Mouse (Mus musculus): ENCODE results near the gene 4921517D22Rik. TPM values are rescaled to one million over a fixed set of nuclear protein-coding genes. Genes with fewer than 3 reads are reported as not detected.
A peak's percentile ranks its signal among the peaks of the same experiment; 100 is the strongest.

The 4921517D22Rik gene
- polyA plus RNA-seq, 1 experiment from 2014 or later, result not detected

DNA sequence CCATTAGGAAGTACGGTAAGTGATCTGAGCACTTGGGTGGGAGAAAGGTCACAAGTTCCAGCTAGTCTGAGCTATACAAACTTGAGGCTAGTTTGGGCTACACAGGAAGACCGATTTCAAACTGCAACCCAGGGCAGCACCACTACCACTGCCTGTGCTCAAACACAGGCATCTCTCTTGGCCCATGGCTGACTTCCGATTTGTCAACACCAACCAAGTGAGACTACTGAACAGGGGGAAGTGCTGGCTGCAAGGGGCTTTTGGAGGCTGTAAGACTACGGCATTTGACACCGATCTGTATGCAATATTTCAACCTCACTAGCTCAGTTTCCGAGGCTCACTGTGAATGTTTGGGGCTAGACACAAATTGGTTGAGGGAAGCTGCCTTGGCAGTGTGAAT is 46.4 kb downstream of the 4921517D22Rik start:
- Histone ChIP-seq H3K27ac (ENCODE audit: low read length) (no peak overlapping the region), H3K27me3 (ENCODE audit: control insufficient read depth, insufficient read depth, low read depth, low read length) (no peaks in the 10 kb centered on the region), H3K9me3 (replicated peaks; ENCODE audit: control insufficient read depth, low read length, poor library complexity, severe bottlenecking) (no peaks in the 10 kb centered on the region), H3K9ac (ENCODE audit: low read depth, low read length) (no peak overlapping the region), H3K36me3 (ENCODE audit: control insufficient read depth, insufficient read depth, low read length) (no peaks in the 10 kb centered on the region), H3K4me2 (ENCODE audit: low read length) (no peak overlapping the region), H3K4me3 (ENCODE audit: low read depth, low read length) (no peak overlapping the region), H3K4me1 (ENCODE audit: control insufficient read depth, insufficient read depth, low read length) (peaks cover under 1% of the 10 kb centered on the region; the same call in 1 of the 2 replicates)
- 78% methylated on average over 6 of the region's 6 CpGs for WGBS
- no peak for ATAC-seq

DNA sequence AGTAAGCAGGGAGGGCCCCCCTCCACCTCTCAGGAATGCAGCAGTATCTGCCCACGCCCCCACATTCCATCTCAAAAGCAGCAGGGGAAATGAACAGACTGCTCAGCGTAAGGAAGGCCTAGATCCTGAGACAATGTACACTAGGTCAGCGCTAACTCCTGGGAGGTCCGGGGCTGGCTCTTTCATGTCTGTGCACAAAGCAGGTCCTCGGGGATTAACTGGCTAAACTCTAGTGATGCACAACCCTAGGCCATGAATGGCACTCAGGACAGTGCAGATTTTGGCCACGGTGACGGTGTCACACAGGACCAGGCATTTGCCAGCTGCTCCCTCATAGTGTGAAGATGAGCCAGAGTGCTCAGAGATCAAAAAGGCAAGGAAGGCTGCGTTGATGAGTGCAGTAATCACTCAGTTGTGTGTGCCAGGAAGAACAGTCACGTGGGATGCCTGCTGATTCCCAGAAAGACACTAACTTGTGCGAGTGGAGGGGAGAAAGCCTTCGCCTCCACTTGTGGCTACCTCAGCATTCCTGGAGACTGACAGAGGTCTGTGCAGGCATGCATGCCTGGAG is 47.1 kb downstream of the 4921517D22Rik start:
- Histone ChIP-seq H3K27ac (ENCODE audit: low read length) (no peak overlapping the region), H3K4me2 (ENCODE audit: low read length) (no peak overlapping the region), H3K36me3 (ENCODE audit: control insufficient read depth, insufficient read depth, low read length) (no peaks in the 10 kb centered on the region), H3K4me1 (ENCODE audit: control insufficient read depth, insufficient read depth, low read length) (no peaks in the 10 kb centered on the region; the same call in 1 of the 2 replicates), H3K4me3 (ENCODE audit: low read depth, low read length) (no peak overlapping the region), H3K9me3 (replicated peaks; ENCODE audit: control insufficient read depth, low read length, poor library complexity, severe bottlenecking) (no peaks in the 10 kb centered on the region), H3K9ac (ENCODE audit: low read depth, low read length) (no peak overlapping the region), H3K27me3 (ENCODE audit: control insufficient read depth, insufficient read depth, low read depth, low read length) (no peaks in the 10 kb centered on the region)
- ATAC-seq, result 0 out of 2 replicates have a peak, but pooled peaks have one; percentile 39
- WGBS, result 15% methylated on average over 11 of the region's 11 CpGs

DNA sequence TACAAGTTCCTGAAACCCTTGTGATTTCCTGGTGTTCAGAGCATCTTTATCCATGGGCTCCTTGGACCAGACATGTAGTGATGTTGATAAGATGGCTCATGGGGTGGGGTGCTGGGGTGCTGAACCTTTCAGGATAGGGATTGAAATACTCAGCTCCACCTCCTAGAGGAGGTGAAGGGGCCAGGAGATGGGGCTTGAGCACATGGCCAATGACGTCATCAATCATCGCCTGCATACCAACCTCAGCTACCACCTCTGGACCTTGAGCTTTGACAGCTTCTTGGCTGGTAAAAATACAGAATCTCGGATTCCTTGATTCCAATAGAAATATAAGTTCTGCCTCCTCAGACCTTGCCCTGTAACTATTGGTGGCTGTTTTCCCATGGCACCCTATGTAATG is 48.4 kb downstream of the 4921517D22Rik start:
- Histone ChIP-seq H3K9ac (ENCODE audit: low read depth, low read length) (no peak overlapping the region), H3K27ac (ENCODE audit: low read length) (no peak overlapping the region), H3K27me3 (ENCODE audit: control insufficient read depth, insufficient read depth, low read depth, low read length) (no peaks in the 10 kb centered on the region), H3K36me3 (ENCODE audit: control insufficient read depth, insufficient read depth, low read length) (no peaks in the 10 kb centered on the region), H3K4me2 (ENCODE audit: low read length) (no peak overlapping the region), H3K4me3 (ENCODE audit: low read depth, low read length) (no peak overlapping the region), H3K9me3 (replicated peaks; ENCODE audit: control insufficient read depth, low read length, poor library complexity, severe bottlenecking) (no peaks in the 10 kb centered on the region), H3K4me1 (ENCODE audit: control insufficient read depth, insufficient read depth, low read length) (no peaks in the 10 kb centered on the region; the same call in 1 of the 2 replicates)
- WGBS, result 88% methylated on average over 3 of the region's 3 CpGs
- no peak for ATAC-seq

DNA sequence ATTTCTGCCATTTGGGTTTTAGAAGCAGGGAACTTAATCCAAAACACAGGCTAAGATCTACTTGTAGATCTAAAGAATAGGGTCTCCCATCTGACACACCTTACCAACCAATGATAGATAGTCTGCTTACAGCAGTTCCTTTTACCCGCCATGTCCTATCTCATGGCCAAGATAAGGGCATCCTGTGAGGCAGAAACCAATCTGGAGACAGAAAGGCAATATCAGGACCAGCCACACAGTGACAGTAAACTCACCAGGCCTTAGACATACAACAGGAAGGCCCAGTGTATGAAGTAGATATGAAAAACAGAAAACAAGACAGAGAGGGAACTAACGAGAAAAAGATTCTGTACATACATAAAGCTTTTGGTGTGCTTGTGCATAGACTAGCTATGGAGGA is 51.1 kb downstream of the 4921517D22Rik start:
- H3K4me2 ChIP-seq (ENCODE audit: low read length), result no peak overlapping the region
- peaks cover 3% of the 10 kb centered on the region for H3K36me3 ChIP-seq (ENCODE audit: control insufficient read depth, insufficient read depth, low read length)
- no peak overlapping the region for H3K4me3 ChIP-seq (ENCODE audit: low read depth, low read length)
- no peak for ATAC-seq
- WGBS, result 98% methylated on average over 2 of the region's 2 CpGs
- no peaks in the 10 kb centered on the region for H3K27me3 ChIP-seq (ENCODE audit: control insufficient read depth, insufficient read depth, low read depth, low read length)
- no peaks in the 10 kb centered on the region; the same call in 1 of the 2 replicates for H3K4me1 ChIP-seq (ENCODE audit: control insufficient read depth, insufficient read depth, low read length)
- H3K27ac ChIP-seq (ENCODE audit: low read length), result no peak overlapping the region
- H3K9me3 ChIP-seq (replicated peaks; ENCODE audit: control insufficient read depth, low read length, poor library complexity, severe bottlenecking), result no peaks in the 10 kb centered on the region
- no peak overlapping the region for H3K9ac ChIP-seq (ENCODE audit: low read depth, low read length)

DNA sequence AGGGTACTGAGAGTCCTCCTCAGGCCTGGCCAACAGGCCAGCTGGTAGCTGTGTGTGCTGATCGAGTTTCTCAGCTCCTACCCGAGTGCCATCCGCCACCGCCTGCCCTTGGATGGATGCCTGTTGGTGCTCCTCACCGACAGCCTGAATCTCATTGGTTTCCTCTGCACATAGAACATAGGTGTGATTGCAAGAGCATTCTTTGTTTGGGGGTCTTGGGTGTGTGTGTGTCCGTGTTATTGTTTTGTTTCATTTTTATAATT is 53.8 kb downstream of the 4921517D22Rik start:
- peaks cover 17% of the 10 kb centered on the region for H3K36me3 ChIP-seq (ENCODE audit: control insufficient read depth, insufficient read depth, low read length)

DNA sequence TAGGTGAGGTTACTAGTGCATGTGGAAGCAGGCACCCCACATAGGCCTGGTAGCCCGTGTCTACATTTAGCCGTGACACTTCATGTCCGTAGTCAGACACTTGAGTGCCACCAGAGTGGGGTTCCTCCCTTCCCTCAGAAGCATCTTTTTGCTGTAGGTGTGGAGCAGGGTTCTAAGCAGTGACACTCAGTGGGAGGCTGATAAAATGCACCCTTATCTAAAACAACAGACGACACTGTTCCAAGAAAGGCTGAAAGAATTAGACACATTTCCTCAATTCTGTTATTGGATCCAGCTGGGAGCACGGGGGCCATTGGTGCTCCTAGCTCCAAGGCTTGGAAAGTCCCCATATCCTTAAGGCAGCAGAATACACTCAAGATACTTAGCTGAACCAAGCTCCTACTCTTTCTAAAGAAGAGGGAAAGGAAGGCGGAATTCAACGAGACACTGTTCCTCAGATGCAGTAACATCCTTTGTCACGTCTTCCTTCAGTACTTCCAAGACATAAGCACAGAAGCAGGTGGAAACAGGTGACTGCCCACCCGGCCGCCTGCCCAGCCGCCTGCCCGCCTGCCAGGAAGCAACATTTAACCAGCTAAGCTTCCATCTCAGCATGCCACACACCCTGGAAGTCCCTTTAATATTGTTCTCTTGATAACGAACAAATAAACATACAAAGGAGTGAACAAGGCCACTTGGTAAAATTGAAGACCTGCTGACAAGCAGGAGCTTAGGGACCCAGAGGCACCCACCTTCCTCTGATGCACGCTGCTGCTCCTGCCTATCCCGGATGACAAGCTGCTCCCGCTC is 54.3 kb downstream of the 4921517D22Rik start:
- no peak overlapping the region for H3K4me2 ChIP-seq (ENCODE audit: low read length)
- no peaks in the 10 kb centered on the region for H3K27me3 ChIP-seq (ENCODE audit: control insufficient read depth, insufficient read depth, low read depth, low read length)
- 86% methylated on average over 16 of the region's 16 CpGs for WGBS
- no peaks in the 10 kb centered on the region for H3K4me1 ChIP-seq (ENCODE audit: control insufficient read depth, insufficient read depth, low read length)
- peaks cover 17% of the 10 kb centered on the region for H3K36me3 ChIP-seq (ENCODE audit: control insufficient read depth, insufficient read depth, low read length)
- H3K9me3 ChIP-seq (replicated peaks; ENCODE audit: control insufficient read depth, low read length, poor library complexity, severe bottlenecking), result no peaks in the 10 kb centered on the region
- H3K27ac ChIP-seq (ENCODE audit: low read length), result no peak overlapping the region
- H3K4me3 ChIP-seq (ENCODE audit: low read depth, low read length), result no peak overlapping the region
- H3K9ac ChIP-seq (ENCODE audit: low read depth, low read length), result no peak overlapping the region
- ATAC-seq, result no peak

More for the DNA sequence above, 53.8 kb downstream of the 4921517D22Rik start:
- Histone ChIP-seq H3K27me3 (ENCODE audit: control insufficient read depth, insufficient read depth, low read depth, low read length) (no peaks in the 10 kb centered on the region), H3K9ac (ENCODE audit: low read depth, low read length) (no peak overlapping the region), H3K4me3 (ENCODE audit: low read depth, low read length) (no peak overlapping the region), H3K27ac (ENCODE audit: low read length) (no peak overlapping the region), H3K4me2 (ENCODE audit: low read length) (no peak overlapping the region), H3K9me3 (replicated peaks; ENCODE audit: control insufficient read depth, low read length, poor library complexity, severe bottlenecking) (no peaks in the 10 kb centered on the region), H3K4me1 (ENCODE audit: control insufficient read depth, insufficient read depth, low read length) (no peaks in the 10 kb centered on the region)
- 90% methylated on average over 6 of the region's 6 CpGs for WGBS
- no peak for ATAC-seq

DNA sequence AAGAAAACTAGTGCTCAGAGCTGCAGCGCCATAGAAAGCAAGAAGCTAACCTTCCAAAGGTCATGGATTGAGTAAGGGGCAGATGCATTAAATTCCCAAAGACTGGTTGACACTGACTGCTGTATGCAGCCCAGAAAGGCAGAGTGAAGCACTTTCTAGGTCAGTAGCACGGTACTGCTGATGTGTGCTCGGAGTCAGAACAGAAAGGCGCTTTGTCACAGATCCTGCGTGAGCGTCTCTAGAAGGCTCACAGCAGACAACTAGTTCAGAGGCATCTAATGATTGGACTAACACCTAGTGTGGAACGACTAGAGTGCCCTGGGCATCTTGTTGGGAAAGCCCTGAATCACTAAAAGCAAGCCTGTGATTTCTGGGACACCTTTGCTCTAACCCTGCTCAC is 56.1 kb downstream of the 4921517D22Rik start:
- WGBS, result 93% methylated on average over 7 of the region's 7 CpGs
- Histone ChIP-seq H3K4me3 (ENCODE audit: low read depth, low read length) (no peak overlapping the region), H3K9me3 (replicated peaks; ENCODE audit: control insufficient read depth, low read length, poor library complexity, severe bottlenecking) (no peaks in the 10 kb centered on the region), H3K27ac (ENCODE audit: low read length) (no peak overlapping the region), H3K4me1 (ENCODE audit: control insufficient read depth, insufficient read depth, low read length) (no peaks in the 10 kb centered on the region), H3K36me3 (ENCODE audit: control insufficient read depth, insufficient read depth, low read length) (peaks cover 27% of the 10 kb centered on the region), H3K9ac (ENCODE audit: low read depth, low read length) (no peak overlapping the region), H3K4me2 (ENCODE audit: low read length) (no peak overlapping the region), H3K27me3 (ENCODE audit: control insufficient read depth, insufficient read depth, low read depth, low read length) (no peaks in the 10 kb centered on the region)
- no peak for ATAC-seq

Other genes starting within 250 kb of the 4921517D22Rik start
- 73.9 and 76.0 TPM in 2 replicates for gene Agtpbp1, start 108.9 kb downstream of the 4921517D22Rik start, polyA plus RNA-seq (2015; fragmentation: Nextera tagmentation; extraction: Ambion mirVana)
- 148 and 165 TPM in 2 replicates for gene Naa35, start 108.8 kb downstream of the 4921517D22Rik start, polyA plus RNA-seq (2015; fragmentation: Nextera tagmentation; extraction: Ambion mirVana)
- 18.4 and 27.3 TPM in 2 replicates for gene Golm1, start 18.3 kb downstream of the 4921517D22Rik start, polyA plus RNA-seq (2015; fragmentation: Nextera tagmentation; extraction: Ambion mirVana)
- 0.16 and 0.30 TPM in 2 replicates for gene Spata31d1a, start 16.2 kb upstream of the 4921517D22Rik start, polyA plus RNA-seq (2015; fragmentation: Nextera tagmentation; extraction: Ambion mirVana)
- gene Spata31d1b, start 18.2 kb upstream of the 4921517D22Rik start, polyA plus RNA-seq (2015; fragmentation: Nextera tagmentation; extraction: Ambion mirVana), result not detected in 2 replicates
- gene Spata31d1d, start 37.6 kb upstream of the 4921517D22Rik start, polyA plus RNA-seq (2015; fragmentation: Nextera tagmentation; extraction: Ambion mirVana), result not detected in 2 replicates
- gene 1700014D04Rik, start 52.6 kb upstream of the 4921517D22Rik start, polyA plus RNA-seq (2015; fragmentation: Nextera tagmentation; extraction: Ambion mirVana), result 0.24 and 0.52 TPM in 2 replicates
- gene Isca1, start 75.7 kb upstream of the 4921517D22Rik start, polyA plus RNA-seq (2015; fragmentation: Nextera tagmentation; extraction: Ambion mirVana), result 164 and 165 TPM in 2 replicates
- not detected in 2 replicates for gene Gm49354, start 88.1 kb upstream of the 4921517D22Rik start, polyA plus RNA-seq (2015; fragmentation: Nextera tagmentation; extraction: Ambion mirVana)
- gene Tut7, start 129.0 kb upstream of the 4921517D22Rik start, polyA plus RNA-seq (2015; fragmentation: Nextera tagmentation; extraction: Ambion mirVana), result 45.0 and 47.9 TPM in 2 replicates